Mouse (Mus musculus) forebrain, postnatal 0 days (tissue): ENCODE results near the gene Syncrip. TPM values are rescaled to one million over a fixed set of nuclear protein-coding genes. Genes with fewer than 3 reads are reported as not detected.
"Not testable (repeated sequence)": the region's sequence is repeated elsewhere in the genome, so short reads cannot be mapped to it uniquely, and the experiment has no call there.

Experiments used
- ATAC-seq: fragments of 200-750 bp; cut with Nextera tagmentation; 2 replicates; pipeline ENCODE4 v1.8.0; 2017; ENCODE audit warnings: mild to moderate bottlenecking, moderate library complexity
- DNase-seq: peaks from one replicate; pipeline ENCODE4 v3.0.0-alpha.2; 2015
- H3K27ac ChIP-seq: fragments of 300-500 bp; sonication (generic); 2 replicates; pipeline ENCODE4 v1.5.1; 2014; ENCODE audit warnings: low read depth, mild to moderate bottlenecking, antibody characterized with exemption, low read length, moderate library complexity, mixed read lengths
- H3K27me3 ChIP-seq: fragments of 300-500 bp; sonication (generic); 2 replicates; pipeline ENCODE4 v1.6.1; 2014; ENCODE audit warnings: mild to moderate bottlenecking, low read length, mixed read lengths; ENCODE audit not compliant: insufficient read depth
- H3K36me3 ChIP-seq: fragments of 300-500 bp; sonication (generic); 2 replicates; pipeline ENCODE4 v1.6.1; 2014; ENCODE audit warnings: mild to moderate bottlenecking, moderate library complexity; ENCODE audit not compliant: insufficient read depth
- H3K4me1 ChIP-seq: fragments of 300-500 bp; sonication (generic); 2 replicates; pipeline ENCODE4 v1.6.1; 2014; ENCODE audit warnings: antibody characterized with exemption; ENCODE audit not compliant: insufficient read depth
- H3K4me2 ChIP-seq: fragments of 300-500 bp; sonication (generic); 2 replicates; pipeline ENCODE4 v1.6.1; 2014; ENCODE audit warnings: low read depth, mild to moderate bottlenecking, moderate library complexity
- H3K4me3 ChIP-seq: fragments of 300-500 bp; sonication (generic); 2 replicates; pipeline ENCODE4 v1.5.1; 2014; ENCODE audit warnings: low read depth, low read length, mixed read lengths
- H3K9ac ChIP-seq: fragments of 300-500 bp; sonication (generic); 2 replicates; pipeline ENCODE4 v1.6.1; 2014; ENCODE audit warnings: mild to moderate bottlenecking
- H3K9me3 ChIP-seq: fragments of 300-500 bp; sonication (generic); 2 replicates; pipeline ENCODE4 v1.6.1; 2016; ENCODE audit warnings: low read length
- CTCF ChIP-seq: sonication (generic); IDR thresholded peaks from 2 replicates; pipeline ENCODE4 v1.5.1; 2016; ENCODE audit warnings: antibody characterized with exemption, control low read depth, low read depth
- WGBS: fragments of 180-500 bp; shearing (Covaris S2); extraction: QIAGEN DNeasy Blood & Tissue Kit; methylation state at CpG from one replicate; pipeline ENCODE4 v1.1.7; 2014; 5-methylcytosine and 5-hydroxymethylcytosine counted together
- polyA plus RNA-seq: library from polyadenylated mRNA; unstranded; fragments of >200 nt; fragmentation: Nextera tagmentation; extraction: Ambion mirVana; gene quantifications from 2 replicates; pipeline ENCODE4 v1.2.1, GENCODE M21; 2015
- total RNA-seq: library from RNA; depleted of rRNA; stranded (reverse); fragments of >200 nt; gene quantifications from 2 replicates; pipeline ENCODE4 v1.2.3, GENCODE M21; 2014; rRNA removed

Syncrip gene
- 138 and 149 TPM in 2 replicates for total RNA-seq
- 82.5 and 86.4 TPM in 2 replicates for polyA plus RNA-seq

DNA sequence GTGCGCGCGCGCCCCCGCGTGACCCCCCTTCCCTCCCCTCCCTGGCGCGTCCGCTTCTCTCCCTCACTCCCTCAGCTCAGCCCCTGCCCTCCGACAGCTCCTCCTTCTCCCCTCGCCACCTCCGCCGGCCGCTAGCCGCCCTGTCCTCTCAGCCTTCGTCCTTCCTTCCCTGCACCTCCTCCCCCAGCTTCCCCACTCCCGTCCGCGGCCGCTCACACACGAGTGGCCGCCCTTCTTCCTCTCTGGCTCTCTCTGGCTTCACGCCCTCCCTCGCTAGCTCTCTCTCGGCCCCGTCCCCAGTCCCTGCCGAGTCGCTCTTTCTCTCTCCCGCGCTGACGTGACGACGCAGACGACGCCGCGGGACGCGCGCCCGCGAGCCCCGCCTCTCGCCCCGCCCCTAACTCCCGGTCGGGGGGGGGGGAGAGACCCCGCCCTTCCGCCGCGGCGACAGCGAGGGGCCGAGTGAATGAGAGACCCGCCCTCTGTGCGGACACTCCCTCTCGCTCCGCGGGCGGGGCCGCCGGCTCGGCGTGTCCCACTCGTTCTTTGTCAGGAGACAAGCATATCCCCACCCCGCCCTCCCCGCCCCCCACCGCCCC is at the start of gene Syncrip:
Gene Syncrip (minus strand): TSS at position 345 of the 599 bp plus-strand sequence.
- H3K27ac ChIP-seq = peak within 1 kb of the TSS; percentile 100
- ATAC-seq (peak; percentile 91), DNase-seq (peak; percentile 98)
- not testable (repeated sequence) for H3K36me3 ChIP-seq, H3K27me3 ChIP-seq, H3K9me3 ChIP-seq
- WGBS = 2% methylated on average over 46 of the region's 68 CpGs
- H3K4me3 ChIP-seq = peak within 1 kb of the TSS; percentile 99
- peaks cover 14% of the 10 kb centered on the region for H3K4me1 ChIP-seq
- peak within 1 kb of the TSS; percentile 69 for H3K4me2 ChIP-seq
- peak within 1 kb of the TSS; percentile 95 for H3K9ac ChIP-seq

DNA sequence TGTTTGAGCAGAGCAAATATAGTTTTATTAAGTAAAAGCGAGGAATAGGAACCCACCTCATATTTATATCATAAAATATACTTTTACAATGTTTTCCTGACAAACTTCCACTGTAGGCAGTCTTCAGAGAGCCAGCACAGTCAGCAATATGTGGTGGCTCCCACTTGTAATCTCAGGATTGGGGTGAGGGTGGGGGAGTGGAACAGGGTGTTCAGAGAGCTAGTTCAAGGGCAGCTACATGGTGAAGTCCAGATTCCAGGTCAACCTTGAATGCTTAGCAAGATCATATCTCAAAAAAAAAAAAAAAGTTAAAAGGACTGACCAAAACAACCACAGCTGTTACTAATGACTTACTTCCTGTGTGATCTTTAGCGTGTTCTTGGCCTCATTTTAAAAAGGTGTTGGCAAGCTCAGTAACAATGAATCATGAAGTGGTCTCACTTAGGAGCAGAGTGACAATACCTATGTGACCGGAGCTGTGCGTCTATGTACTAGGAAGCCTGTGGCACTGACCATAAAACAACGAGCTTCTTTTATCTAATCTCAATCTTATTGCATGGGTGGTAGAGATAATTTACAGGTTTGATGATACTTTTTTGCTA is 47.7 kb upstream of the Syncrip start:
- no peak for TF ChIP-seq CTCF
- ATAC-seq = no peak
- H3K27ac ChIP-seq = no peak overlapping the region
- no peak for DNase-seq
- H3K9me3 ChIP-seq = no peaks in the 10 kb centered on the region
- no peak overlapping the region for H3K9ac ChIP-seq
- no peak overlapping the region for H3K4me3 ChIP-seq
- H3K27me3 ChIP-seq = no peaks in the 10 kb centered on the region
- 88% methylated on average over 5 of the region's 5 CpGs for WGBS
- no peaks in the 10 kb centered on the region for H3K4me1 ChIP-seq
- no peaks in the 10 kb centered on the region for H3K36me3 ChIP-seq
- H3K4me2 ChIP-seq = no peak overlapping the region

DNA sequence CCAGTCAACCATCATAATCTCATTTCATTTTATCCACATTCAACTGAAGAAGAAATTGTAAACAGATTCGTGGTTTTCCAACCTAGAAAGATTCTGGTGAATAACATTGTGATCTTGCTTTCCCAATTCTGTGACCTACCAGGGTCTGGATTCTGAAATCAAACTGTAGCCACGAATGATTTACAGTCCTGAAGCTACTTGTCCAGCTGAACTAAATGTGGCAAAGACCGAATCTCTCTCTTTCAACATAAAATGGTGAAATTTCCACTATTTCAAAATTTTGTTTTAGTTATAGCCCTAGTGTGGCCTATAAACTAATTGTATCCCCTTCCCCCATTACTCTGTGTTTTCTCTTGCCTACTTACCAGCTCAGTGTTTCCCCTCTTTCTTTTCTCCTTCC is 47.2 kb upstream of the Syncrip start:
- TF ChIP-seq CTCF = no peak
- Histone ChIP-seq H3K9me3 (no peaks in the 10 kb centered on the region), H3K27ac (no peak overlapping the region)

DNA sequence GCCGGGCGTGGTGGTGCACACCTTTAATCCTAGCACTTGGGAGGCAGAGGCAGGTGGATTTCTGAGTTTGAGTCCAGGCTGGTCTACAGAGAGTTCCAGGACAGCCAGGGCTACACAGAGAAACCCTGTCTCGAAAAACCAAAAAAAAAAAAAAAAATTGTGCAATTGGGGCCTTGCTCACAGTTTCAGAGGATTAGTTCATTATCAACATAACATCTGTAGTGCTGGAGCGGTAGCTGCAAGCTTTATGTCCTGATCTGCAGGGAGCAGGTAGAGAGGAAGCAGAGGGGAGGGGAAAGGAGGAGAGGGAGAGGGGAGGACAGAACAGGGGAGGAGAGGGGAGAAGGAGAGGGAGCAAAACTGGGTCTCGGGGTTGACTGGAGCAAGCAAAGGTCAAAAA is 46.4 kb upstream of the Syncrip start:
- WGBS = 74% methylated on average over 5 of the region's 5 CpGs
- DNase-seq (no peak), ATAC-seq (no peak)
- H3K4me1 ChIP-seq = no peaks in the 10 kb centered on the region
- H3K9ac ChIP-seq = no peak overlapping the region
- H3K27ac ChIP-seq = no peak overlapping the region
- no peak overlapping the region for H3K4me3 ChIP-seq
- no peaks in the 10 kb centered on the region for H3K9me3 ChIP-seq
- TF ChIP-seq CTCF = no peak
- H3K36me3 ChIP-seq = no peaks in the 10 kb centered on the region
- no peak overlapping the region for H3K4me2 ChIP-seq
- no peaks in the 10 kb centered on the region for H3K27me3 ChIP-seq

More for the DNA sequence above, 47.2 kb upstream of the Syncrip start:
- no peaks in the 10 kb centered on the region for H3K27me3 ChIP-seq
- WGBS = 80% methylated on average over 3 of the region's 3 CpGs
- H3K4me2 ChIP-seq = no peak overlapping the region
- H3K36me3 ChIP-seq = no peaks in the 10 kb centered on the region
- no peaks in the 10 kb centered on the region for H3K4me1 ChIP-seq
- DNase-seq (no peak), ATAC-seq (no peak)
- no peak overlapping the region for H3K4me3 ChIP-seq
- no peak overlapping the region for H3K9ac ChIP-seq

DNA sequence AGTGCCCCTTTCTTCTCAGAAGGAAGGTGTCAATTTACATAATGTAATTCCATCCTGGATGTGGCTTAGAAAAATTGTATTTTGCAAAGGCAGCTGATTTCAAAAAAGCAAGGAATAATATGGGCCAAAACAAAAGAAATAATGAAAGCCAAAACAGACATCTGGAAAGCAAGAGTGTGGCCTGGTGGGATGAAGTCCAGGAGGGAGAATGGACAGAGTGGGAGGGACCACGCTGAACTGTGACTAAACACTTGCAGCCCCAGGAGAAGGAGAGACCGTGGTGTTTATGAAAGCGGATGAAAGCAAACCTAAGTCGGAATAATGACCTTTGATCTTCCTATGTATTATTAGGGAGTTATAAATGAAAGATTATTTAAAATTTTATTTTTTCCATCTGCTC is 45.6 kb upstream of the Syncrip start:
- Histone ChIP-seq H3K9me3 (no peaks in the 10 kb centered on the region), H3K4me3 (no peak overlapping the region), H3K27ac (no peak overlapping the region), H3K27me3 (no peaks in the 10 kb centered on the region), H3K36me3 (no peaks in the 10 kb centered on the region), H3K9ac (no peak overlapping the region), H3K4me2 (no peak overlapping the region), H3K4me1 (no peaks in the 10 kb centered on the region)
- no peak for TF ChIP-seq CTCF
- 84% methylated on average over 4 of the region's 4 CpGs for WGBS
- DNase-seq (no peak), ATAC-seq (no peak)

DNA sequence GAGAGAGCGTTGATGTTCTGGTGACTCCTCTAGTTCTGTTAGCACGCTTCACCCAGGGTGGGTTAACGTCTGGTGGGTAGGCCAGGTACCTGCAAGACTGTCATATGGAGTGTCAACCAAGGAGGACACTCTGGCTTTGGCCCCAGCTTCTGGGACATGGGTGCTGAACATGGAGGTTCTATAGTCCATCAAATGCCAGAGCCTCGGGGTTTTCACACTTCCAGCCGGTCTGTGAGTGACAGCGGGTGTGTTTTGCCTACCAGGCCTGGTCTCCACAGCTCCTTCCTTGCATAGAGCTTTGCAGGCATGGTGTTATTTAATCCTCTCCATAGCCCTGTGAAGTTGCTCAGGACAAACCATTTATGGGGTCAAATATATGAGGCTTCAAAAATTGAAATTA is 43.0 kb upstream of the Syncrip start:
- Histone ChIP-seq H3K4me2 (no peak overlapping the region), H3K9me3 (no peaks in the 10 kb centered on the region), H3K27me3 (no peaks in the 10 kb centered on the region), H3K4me3 (no peak overlapping the region), H3K9ac (no peak overlapping the region), H3K27ac (no peak overlapping the region), H3K36me3 (peaks cover 4% of the 10 kb centered on the region; the same call in 1 of the 2 replicates), H3K4me1 (peaks cover 9% of the 10 kb centered on the region)
- no peak for DNase-seq
- ATAC-seq = no peak
- no peak for TF ChIP-seq CTCF
- 95% methylated on average over 6 of the region's 6 CpGs for WGBS

DNA sequence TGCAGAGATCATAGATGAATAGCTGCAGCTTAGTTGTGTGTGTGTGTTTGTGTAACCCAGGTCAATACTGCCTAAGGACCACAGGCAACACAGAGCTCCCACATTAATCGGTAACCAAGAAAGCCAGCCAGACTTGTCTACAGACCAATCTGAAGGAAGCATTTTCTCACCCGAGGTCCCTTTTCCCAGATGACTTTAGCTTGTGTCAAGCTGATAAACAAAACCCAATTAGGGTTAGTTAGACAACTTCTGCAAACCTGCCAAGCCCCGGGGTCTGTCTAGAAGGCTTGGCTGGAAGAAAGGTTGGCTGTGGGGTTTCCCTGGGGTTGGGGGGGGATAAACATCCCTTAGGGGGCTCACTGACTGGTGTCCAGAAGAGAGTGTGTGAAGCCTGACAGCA is 42.4 kb upstream of the Syncrip start:
- TF ChIP-seq CTCF = no peak
- H3K27me3 ChIP-seq = no peaks in the 10 kb centered on the region
- 73% methylated on average over 3 of the region's 3 CpGs for WGBS
- DNase-seq (no peak), ATAC-seq (no peak)
- no peak overlapping the region for H3K9ac ChIP-seq
- H3K36me3 ChIP-seq = peaks cover 7% of the 10 kb centered on the region; the same call in 1 of the 2 replicates
- no peaks in the 10 kb centered on the region for H3K9me3 ChIP-seq
- H3K4me3 ChIP-seq = no peak overlapping the region
- no peak overlapping the region for H3K27ac ChIP-seq
- H3K4me2 ChIP-seq = no peak overlapping the region
- H3K4me1 ChIP-seq = peaks cover 12% of the 10 kb centered on the region
